Mouse (Mus musculus) heart, adult 18-20 months (tissue): Measurements from ENCODE around the gene Ran. TPM values are rescaled to one million over a fixed set of nuclear protein-coding genes. Genes with fewer than 3 reads are reported as not detected.

ENCODE experiments used
- DNase-seq, 2 experiments: peaks; one replicate each; pipeline ENCODE4 v3.0.0; 2021 to 2022; ENCODE audit warnings: mixed read lengths in 1 of 2
- total RNA-seq, 2 experiments: library from RNA; stranded (reverse); gene quantifications; 2 replicates each; pipeline ENCODE4 v1.2.3; 2021

Ran gene
- total RNA-seq, 2 experiments from 2014 or later = 99.7 to 125 TPM

DNA sequence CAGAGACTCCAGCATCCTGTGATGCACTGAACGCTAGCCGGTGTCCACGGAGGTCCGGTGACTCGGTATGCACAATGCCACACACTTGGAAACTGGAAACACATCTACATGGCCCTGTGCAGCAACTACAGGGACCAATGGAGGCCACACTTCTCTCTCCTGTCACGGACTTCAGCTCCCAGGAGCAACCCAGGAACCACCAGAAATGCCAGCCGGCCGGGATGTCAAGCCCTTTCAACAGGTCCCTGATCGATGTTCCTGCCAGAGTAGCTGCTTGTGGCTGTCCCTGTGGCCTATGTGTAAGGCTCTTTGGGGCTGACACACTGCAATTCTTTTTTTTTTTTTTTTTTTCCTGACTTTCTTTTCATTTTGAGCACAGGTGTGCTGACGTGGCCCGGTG, 44.3 kb downstream of the Ran start:
- DNase-seq = no peak

DNA sequence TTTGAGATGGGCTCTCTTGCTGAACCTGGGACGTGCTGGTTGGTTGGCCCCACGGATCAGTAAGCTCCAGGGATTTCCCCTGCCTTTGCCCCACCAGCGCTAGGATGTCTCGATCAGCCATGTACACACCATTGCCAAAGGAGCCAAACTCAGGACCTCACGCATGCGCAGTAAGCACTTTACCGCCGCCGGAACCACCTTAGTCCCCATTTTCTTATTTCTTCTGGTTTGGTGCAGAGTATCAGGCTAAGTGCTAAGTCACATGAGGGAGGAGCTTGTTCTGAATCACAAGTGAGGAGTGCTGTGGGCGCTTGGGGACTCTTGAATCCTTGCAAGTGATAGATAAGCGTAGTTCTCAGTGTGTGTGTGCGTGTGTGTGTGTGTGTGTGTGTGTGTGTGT, 45.4 kb downstream of the Ran start:
- DNase-seq = peak; percentile 8 to 25

DNA sequence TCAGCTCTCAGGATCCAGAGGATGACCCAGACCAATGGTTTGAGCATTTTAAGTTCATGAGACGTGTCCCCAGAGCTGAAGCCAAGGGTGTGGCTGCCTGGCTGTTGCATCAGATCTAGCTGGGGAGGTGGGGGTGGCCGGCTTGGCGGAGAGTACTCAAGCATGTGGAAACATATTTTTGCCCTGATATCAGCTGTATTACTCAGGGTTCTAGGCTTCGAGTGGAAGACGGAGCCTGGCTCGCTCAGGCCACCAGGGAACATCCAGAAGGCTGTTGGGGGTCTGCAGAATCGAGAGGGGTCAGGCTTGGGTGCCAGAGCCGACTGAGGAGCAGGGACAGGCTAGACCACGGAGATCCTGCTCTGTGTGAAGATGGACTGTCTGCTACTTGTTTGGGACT, 46.1 kb downstream of the Ran start:
- DNase-seq = peak; percentile 75 to 85

DNA sequence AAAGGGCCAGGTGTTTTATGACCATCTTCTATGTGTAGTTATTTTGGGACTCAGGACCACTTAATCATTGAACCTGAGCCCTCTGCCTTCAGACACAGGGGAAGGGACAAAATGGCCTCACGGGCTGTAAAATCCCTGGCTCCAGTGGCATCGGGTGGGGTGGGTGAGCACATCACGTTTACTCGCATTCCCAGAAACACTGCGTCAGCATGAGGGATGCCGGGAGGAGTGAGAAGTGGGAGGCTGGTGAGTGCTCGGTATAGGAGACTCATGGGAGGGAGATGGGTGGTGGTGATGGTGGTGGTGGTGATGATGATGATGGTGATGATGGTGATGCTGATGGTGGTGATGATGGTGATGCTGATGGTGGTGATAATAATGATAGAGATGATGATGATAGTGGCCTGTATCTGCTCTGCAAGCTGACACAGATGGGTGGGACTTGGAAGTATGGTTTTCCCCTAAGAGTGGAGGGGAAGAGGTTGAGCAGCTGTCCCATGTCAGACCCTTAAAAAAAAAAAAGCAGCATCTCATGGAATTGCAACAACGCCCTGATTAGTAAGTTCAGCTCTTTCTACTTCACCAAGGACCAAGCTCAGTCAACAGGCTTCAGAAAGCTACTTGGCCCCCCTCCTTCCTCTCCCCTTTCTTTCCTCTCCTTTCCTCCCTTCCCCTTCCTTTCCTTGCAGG, 46.8 kb downstream of the Ran start:
- peak; percentile 57 to 67 for DNase-seq

DNA sequence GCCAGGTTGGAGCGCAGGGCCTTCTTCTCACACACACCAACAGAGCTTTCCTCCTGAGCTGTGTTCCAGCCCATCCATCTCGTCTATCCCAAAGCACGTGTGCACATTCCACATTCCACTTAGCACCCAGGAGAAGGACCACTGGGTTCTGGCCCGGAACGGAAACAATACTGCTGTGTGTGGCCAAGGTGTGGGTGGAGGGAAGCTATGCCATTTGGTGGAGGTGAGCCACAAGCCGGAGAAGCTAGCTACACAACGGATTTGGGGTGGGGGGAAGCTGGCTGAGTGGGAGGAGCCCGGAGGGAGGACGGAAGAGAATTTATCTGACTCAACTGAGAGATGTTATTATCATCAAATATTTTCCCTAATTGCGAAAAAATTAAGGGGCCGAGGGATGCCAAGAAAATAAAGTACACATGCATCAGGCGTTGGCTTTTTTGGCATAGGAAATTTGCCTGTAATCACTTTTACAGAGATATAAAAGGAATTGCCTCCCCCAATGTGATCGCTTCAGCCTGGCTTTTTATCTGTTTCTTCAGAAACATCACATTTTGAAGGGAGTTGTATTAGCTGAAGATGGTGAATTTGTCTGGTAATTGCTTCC, 47.5 kb downstream of the Ran start:
- DNase-seq = peak; percentile 48 to 54

DNA sequence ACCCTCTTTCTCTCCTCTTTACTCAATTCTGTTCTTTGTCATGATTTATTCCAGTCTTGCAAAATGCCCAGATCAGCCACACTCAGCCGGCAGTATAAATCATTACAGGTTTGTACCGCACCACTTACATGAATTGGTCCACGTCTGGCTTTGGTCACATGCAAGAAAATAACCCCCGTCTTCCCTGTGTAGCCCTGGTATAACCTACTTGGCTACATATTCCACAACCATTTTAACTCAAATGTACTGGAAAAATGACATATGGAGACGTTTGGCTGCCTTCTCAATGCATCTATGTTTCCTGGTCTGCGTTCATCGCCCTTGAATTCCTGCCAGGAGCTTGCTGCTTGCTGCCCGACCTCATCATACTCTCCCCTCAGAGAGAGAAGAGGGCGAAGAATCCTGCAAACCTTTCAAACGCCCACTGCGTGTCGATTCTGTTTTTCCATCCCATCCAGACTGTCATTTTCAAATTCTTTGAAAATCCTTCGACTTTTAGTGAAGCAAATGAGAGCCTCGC, 52.0 kb downstream of the Ran start:
- no peak for DNase-seq

DNA sequence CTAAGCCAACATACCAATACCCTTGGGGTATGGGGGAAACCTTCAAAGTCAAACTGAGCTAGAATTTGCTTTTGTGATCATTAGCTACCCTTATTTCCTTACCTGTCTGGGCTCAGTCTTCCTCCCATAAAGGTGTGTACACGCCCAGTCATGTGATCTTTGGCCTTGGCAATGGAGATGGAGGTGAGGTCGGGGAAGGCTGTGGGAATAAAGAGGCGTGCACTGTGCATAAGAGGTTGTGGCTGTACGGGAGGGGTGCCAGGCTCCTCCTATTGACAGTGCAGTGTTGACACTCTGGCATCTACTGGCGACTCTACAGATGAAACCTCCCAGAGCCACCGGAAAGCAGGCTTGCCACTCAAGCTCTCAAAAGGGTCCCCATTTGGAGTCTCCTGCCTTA, 53.5 kb downstream of the Ran start:
- no peak for DNase-seq

Other genes starting within 250 kb of the Ran start
- not detected for gene Rimbp2, start 66.6 kb upstream of the Ran start, total RNA-seq
- 10 to 100 TPM; 10.5 to 13.4 TPM for gene Stx2, start 11.5 kb upstream of the Ran start, total RNA-seq
- 1 to 10 TPM; 3.4 to 4.3 TPM for gene Adgrd1, start 76.7 kb downstream of the Ran start, total RNA-seq